Mouse (Mus musculus): Measurements from ENCODE around the gene Dnal4. TPM values are rescaled to one million over a fixed set of nuclear protein-coding genes. Genes with fewer than 3 reads are reported as not detected.
"Not testable (repeated sequence)": the region's sequence is repeated elsewhere in the genome, so short reads cannot be mapped to it uniquely, and the experiment has no call there.

The Dnal4 gene
- polyA plus RNA-seq, 1 experiment from 2014 or later: 89.5 TPM

- not testable (repeated sequence) for H3K9me3 ChIP-seq (ENCODE audit: control insufficient read depth, low read length); H3K27ac ChIP-seq (ENCODE audit: low read length); H3K9ac ChIP-seq (replicated peaks; ENCODE audit: low read depth, low read length); H3K36me3 ChIP-seq (ENCODE audit: control insufficient read depth, insufficient read depth); H3K4me1 ChIP-seq (replicated peaks; ENCODE audit: control insufficient read depth, insufficient read depth, low read length); H3K4me2 ChIP-seq (ENCODE audit: low read length); H3K4me3 ChIP-seq (replicated peaks; ENCODE audit: low read length); ATAC-seq; H3K27me3 ChIP-seq (replicated peaks; ENCODE audit: control insufficient read depth, insufficient read depth, low read length)
- WGBS: 78% methylated on average over 2 of the region's 2 CpGs
Measured at GRCm38 (mm10) chr15:79812840-79813239, 35.2 kb upstream of the Dnal4 start.

- no peak overlapping the region for H3K4me2 ChIP-seq (ENCODE audit: low read length)
- no peak overlapping the region for H3K4me3 ChIP-seq (replicated peaks; ENCODE audit: low read length)
- 68% methylated on average over 4 of the region's 4 CpGs for WGBS
- no peak for ATAC-seq
- no peak overlapping the region for H3K27ac ChIP-seq (ENCODE audit: low read length)
- no peaks in the 10 kb centered on the region for H3K9me3 ChIP-seq (ENCODE audit: control insufficient read depth, low read length)
- no peak overlapping the region for H3K9ac ChIP-seq (replicated peaks; ENCODE audit: low read depth, low read length)
- no peaks in the 10 kb centered on the region for H3K4me1 ChIP-seq (replicated peaks; ENCODE audit: control insufficient read depth, insufficient read depth, low read length)
- H3K36me3 ChIP-seq (ENCODE audit: control insufficient read depth, insufficient read depth): no peaks in the 10 kb centered on the region
- H3K27me3 ChIP-seq (replicated peaks; ENCODE audit: control insufficient read depth, insufficient read depth, low read length): peaks cover 9% of the 10 kb centered on the region
Measured at GRCm38 (mm10) chr15:79810997-79811396, 33.3 kb upstream of the Dnal4 start.

- no peak overlapping the region for H3K4me2 ChIP-seq (ENCODE audit: low read length)
- no peaks in the 10 kb centered on the region for H3K36me3 ChIP-seq (ENCODE audit: control insufficient read depth, insufficient read depth)
- 54% methylated on average over 3 of the region's 3 CpGs for WGBS
- H3K4me1 ChIP-seq (replicated peaks; ENCODE audit: control insufficient read depth, insufficient read depth, low read length): peaks cover under 1% of the 10 kb centered on the region
- H3K4me3 ChIP-seq (replicated peaks; ENCODE audit: low read length): no peak overlapping the region
- no peak overlapping the region for H3K27ac ChIP-seq (ENCODE audit: low read length)
- no peak for ATAC-seq
- no peaks in the 10 kb centered on the region for H3K9me3 ChIP-seq (ENCODE audit: control insufficient read depth, low read length)
- H3K27me3 ChIP-seq (replicated peaks; ENCODE audit: control insufficient read depth, insufficient read depth, low read length): peaks cover 16% of the 10 kb centered on the region
- no peak overlapping the region for H3K9ac ChIP-seq (replicated peaks; ENCODE audit: low read depth, low read length)
Measured at GRCm38 (mm10) chr15:79810061-79810460, 32.4 kb upstream of the Dnal4 start.

- ATAC-seq: no peak
- WGBS: 58% methylated on average over 5 of the region's 5 CpGs
- H3K27ac ChIP-seq (ENCODE audit: low read length): no peak overlapping the region
Measured at GRCm38 (mm10) chr15:79808658-79809057, 31.0 kb upstream of the Dnal4 start.

GRCm38 (mm10) chr15:79808114-79808513, 30.5 kb upstream of the Dnal4 start:
- WGBS: 34% methylated on average over 5 of the region's 5 CpGs
- no peak for ATAC-seq
- Histone ChIP-seq H3K27me3 (replicated peaks; ENCODE audit: control insufficient read depth, insufficient read depth, low read length) (peaks cover 27% of the 10 kb centered on the region), H3K4me3 (replicated peaks; ENCODE audit: low read length) (no peak overlapping the region), H3K4me2 (ENCODE audit: low read length) (no peak overlapping the region), H3K36me3 (ENCODE audit: control insufficient read depth, insufficient read depth) (no peaks in the 10 kb centered on the region), H3K27ac (ENCODE audit: low read length) (no peak overlapping the region), H3K9ac (replicated peaks; ENCODE audit: low read depth, low read length) (no peak overlapping the region), H3K9me3 (ENCODE audit: control insufficient read depth, low read length) (no peaks in the 10 kb centered on the region), H3K4me1 (replicated peaks; ENCODE audit: control insufficient read depth, insufficient read depth, low read length) (peaks cover 17% of the 10 kb centered on the region)

More at GRCm38 (mm10) chr15:79808658-79809057, 31.0 kb upstream of the Dnal4 start:
- Histone ChIP-seq H3K4me3 (replicated peaks; ENCODE audit: low read length) (no peak overlapping the region), H3K4me1 (replicated peaks; ENCODE audit: control insufficient read depth, insufficient read depth, low read length) (peaks cover 13% of the 10 kb centered on the region), H3K27me3 (replicated peaks; ENCODE audit: control insufficient read depth, insufficient read depth, low read length) (peaks cover 22% of the 10 kb centered on the region), H3K9ac (replicated peaks; ENCODE audit: low read depth, low read length) (no peak overlapping the region), H3K36me3 (ENCODE audit: control insufficient read depth, insufficient read depth) (no peaks in the 10 kb centered on the region), H3K4me2 (ENCODE audit: low read length) (no peak overlapping the region), H3K9me3 (ENCODE audit: control insufficient read depth, low read length) (no peaks in the 10 kb centered on the region)

- H3K27me3 ChIP-seq (replicated peaks; ENCODE audit: control insufficient read depth, insufficient read depth, low read length): peaks cover 36% of the 10 kb centered on the region
- WGBS: 40% methylated on average over 1 of the region's 1 CpGs
- no peak overlapping the region for H3K4me2 ChIP-seq (ENCODE audit: low read length)
- no peaks in the 10 kb centered on the region for H3K36me3 ChIP-seq (ENCODE audit: control insufficient read depth, insufficient read depth)
- no peak for ATAC-seq
- H3K9ac ChIP-seq (replicated peaks; ENCODE audit: low read depth, low read length): no peak overlapping the region
- no peak overlapping the region for H3K4me3 ChIP-seq (replicated peaks; ENCODE audit: low read length)
- H3K27ac ChIP-seq (ENCODE audit: low read length): no peak overlapping the region
- no peaks in the 10 kb centered on the region for H3K9me3 ChIP-seq (ENCODE audit: control insufficient read depth, low read length)
- H3K4me1 ChIP-seq (replicated peaks; ENCODE audit: control insufficient read depth, insufficient read depth, low read length): peaks cover 17% of the 10 kb centered on the region
Measured at GRCm38 (mm10) chr15:79807050-79807449, 29.4 kb upstream of the Dnal4 start.

- no peak for ATAC-seq
- Histone ChIP-seq H3K4me3 (replicated peaks; ENCODE audit: low read length) (peak overlapping the region; percentile 66; the same call in 1 of the 2 replicates), H3K36me3 (ENCODE audit: control insufficient read depth, insufficient read depth) (no peaks in the 10 kb centered on the region), H3K27ac (ENCODE audit: low read length) (no peak overlapping the region), H3K4me2 (ENCODE audit: low read length) (peak overlapping the region; percentile 76; the same call in 1 of the 2 replicates), H3K4me1 (replicated peaks; ENCODE audit: control insufficient read depth, insufficient read depth, low read length) (peaks cover 17% of the 10 kb centered on the region), H3K27me3 (replicated peaks; ENCODE audit: control insufficient read depth, insufficient read depth, low read length) (peaks cover 36% of the 10 kb centered on the region), H3K9ac (replicated peaks; ENCODE audit: low read depth, low read length) (peak overlapping the region; percentile 71), H3K9me3 (ENCODE audit: control insufficient read depth, low read length) (no peaks in the 10 kb centered on the region)
- 24% methylated on average over 8 of the region's 8 CpGs for WGBS
Measured at GRCm38 (mm10) chr15:79805246-79805645, 27.6 kb upstream of the Dnal4 start.

- peaks cover 36% of the 10 kb centered on the region for H3K27me3 ChIP-seq (replicated peaks; ENCODE audit: control insufficient read depth, insufficient read depth, low read length)
- peak; percentile 85 for ATAC-seq
- peak within 1 kb of the TSS; percentile 71 for H3K9ac ChIP-seq (replicated peaks; ENCODE audit: low read depth, low read length)
- peak within 1 kb of the TSS; percentile 76 for H3K4me2 ChIP-seq (ENCODE audit: low read length)
- H3K4me3 ChIP-seq (replicated peaks; ENCODE audit: low read length): peak within 1 kb of the TSS; percentile 66
- H3K4me1 ChIP-seq (replicated peaks; ENCODE audit: control insufficient read depth, insufficient read depth, low read length): peaks cover 17% of the 10 kb centered on the region
- H3K36me3 ChIP-seq (ENCODE audit: control insufficient read depth, insufficient read depth): no peaks in the 10 kb centered on the region
- H3K27ac ChIP-seq (ENCODE audit: low read length): peak within 1 kb of the TSS; percentile 47; the same call in 1 of the 2 replicates
- no peaks in the 10 kb centered on the region for H3K9me3 ChIP-seq (ENCODE audit: control insufficient read depth, low read length)
- WGBS: under 1% methylated on average over 80 of the region's 91 CpGs
Measured at GRCm38 (mm10) chr15:79804352-79805071, 26.9 kb upstream of the Dnal4 start, which contains the start of gene Nptxr. TSS of gene Nptxr (minus strand) at chr15:79804766.

GRCm38 (mm10) chr15:79803533-79804351, 26.1 kb upstream of the Dnal4 start:
- Histone ChIP-seq H3K4me3 (replicated peaks; ENCODE audit: low read length) (peak overlapping the region; percentile 66), H3K9ac (replicated peaks; ENCODE audit: low read depth, low read length) (peak overlapping the region; percentile 71), H3K9me3 (ENCODE audit: control insufficient read depth, low read length) (no peaks in the 10 kb centered on the region), H3K4me1 (replicated peaks; ENCODE audit: control insufficient read depth, insufficient read depth, low read length) (peaks cover 17% of the 10 kb centered on the region), H3K4me2 (ENCODE audit: low read length) (peak overlapping the region; percentile 76), H3K36me3 (ENCODE audit: control insufficient read depth, insufficient read depth) (no peaks in the 10 kb centered on the region), H3K27me3 (replicated peaks; ENCODE audit: control insufficient read depth, insufficient read depth, low read length) (peaks cover 36% of the 10 kb centered on the region), H3K27ac (ENCODE audit: low read length) (peak overlapping the region; percentile 47; the same call in 1 of the 2 replicates)
- 5% methylated on average over 74 of the region's 81 CpGs for WGBS
- ATAC-seq: peak; percentile 70
